Mouse (Mus musculus) myocyte (in vitro differentiated cells): ENCODE data around the gene R3hdm4. TPM values are rescaled to one million over a fixed set of nuclear protein-coding genes. Genes with fewer than 3 reads are reported as not detected.

Experiments
- H3K27me3 ChIP-seq: one replicate; pipeline ENCODE4 v1.6.1; 2011; ENCODE audit not compliant: control insufficient read depth, insufficient read depth, insufficient read length
- H3K36me3 ChIP-seq: one replicate; pipeline ENCODE4 v1.6.1; 2011; ENCODE audit not compliant: control insufficient read depth, insufficient read depth
- H3K4me2 ChIP-seq: one replicate; pipeline ENCODE4 v1.6.1; 2011; ENCODE audit warnings: low read depth, control low read depth
- H3K4me3 ChIP-seq: one replicate; pipeline ENCODE4 v1.5.1; 2011; ENCODE audit warnings: mild to moderate bottlenecking, control low read depth, moderate library complexity
- H3K79me2 ChIP-seq: one replicate; pipeline ENCODE4 v1.6.1; 2011; ENCODE audit not compliant: control insufficient read depth, insufficient read depth
- H3ac ChIP-seq: one replicate; pipeline ENCODE4 v1.6.1; 2011; ENCODE audit not compliant: control insufficient read depth, insufficient read length
- CEBPB ChIP-seq: IDR thresholded peaks from 2 replicates; pipeline ENCODE4 v1.6.1; 2011; ENCODE audit warnings: mild to moderate bottlenecking, moderate library complexity; ENCODE audit not compliant: poor library complexity, insufficient read depth, severe bottlenecking
- E2F4 ChIP-seq: IDR thresholded peaks from one replicate; pipeline ENCODE4 v1.6.1; 2011; ENCODE audit warnings: mild to moderate bottlenecking, control low read depth, moderate library complexity; ENCODE audit not compliant: insufficient read depth
- MAX ChIP-seq: IDR thresholded peaks from one replicate; pipeline ENCODE4 v1.6.1; 2011; ENCODE audit warnings: low read depth, mild to moderate bottlenecking, control low read depth
- MYOD1 ChIP-seq, 3 experiments: IDR thresholded peaks; one replicate each; pipeline ENCODE4 v1.6.1; 2011; ENCODE audit warnings: control low read depth in 2 of 3, low read depth in 2 of 3, mild to moderate bottlenecking in 2 of 3, moderate library complexity in 1 of 3; ENCODE audit not compliant: insufficient read length in 2 of 3, control insufficient read depth in 1 of 3
- MYOG ChIP-seq, 3 experiments: IDR thresholded peaks; one replicate each; pipeline ENCODE4 v1.6.1; 2011; ENCODE audit warnings: control low read depth in 2 of 3, low read depth in 2 of 3, mild to moderate bottlenecking in 2 of 3; ENCODE audit not compliant: insufficient read length in 2 of 3, control insufficient read depth in 1 of 3, insufficient read depth in 1 of 3
- POLR2A ChIP-seq: IDR thresholded peaks from one replicate; pipeline ENCODE4 v1.6.1; 2011; ENCODE audit warnings: low read depth, mild to moderate bottlenecking, control low read depth, moderate library complexity; ENCODE audit not compliant: insufficient read length
- POLR2AphosphoS2 ChIP-seq: IDR thresholded peaks from one replicate; pipeline ENCODE4 v1.6.1; 2011; ENCODE audit warnings: low read depth, control low read depth; ENCODE audit not compliant: insufficient read length
- REST ChIP-seq: IDR thresholded peaks from one replicate; pipeline ENCODE4 v1.6.1; 2011; ENCODE audit warnings: mild to moderate bottlenecking, control low read depth, moderate library complexity; ENCODE audit not compliant: insufficient read depth, insufficient read length
- SRF ChIP-seq: IDR thresholded peaks from one replicate; pipeline ENCODE4 v1.6.1; 2011; ENCODE audit warnings: low read depth; ENCODE audit not compliant: control insufficient read depth, insufficient read length
- TCF12 ChIP-seq: IDR thresholded peaks from one replicate; pipeline ENCODE4 v1.6.1; 2011; ENCODE audit warnings: mild to moderate bottlenecking, control low read depth; ENCODE audit not compliant: poor library complexity, insufficient read depth, severe bottlenecking
- TCF3 ChIP-seq: IDR thresholded peaks from one replicate; pipeline ENCODE4 v1.6.1; 2011; ENCODE audit warnings: low read depth, control low read depth; ENCODE audit not compliant: insufficient read length
- USF1 ChIP-seq: IDR thresholded peaks from one replicate; pipeline ENCODE4 v1.6.1; 2011; ENCODE audit warnings: low read depth, mild to moderate bottlenecking, control low read depth, moderate library complexity
- polyA plus RNA-seq: library from polyadenylated mRNA; unstranded; fragments of >200 nt; fragmentation: generic; extraction: Trizol; gene quantifications from one replicate; pipeline ENCODE4 v1.2.1, GENCODE M21; 2012; ENCODE audit warnings: missing spikeins

R3hdm4 gene
- polyA plus RNA-seq, 1 experiment = 69.0 TPM

GRCm38 (mm10) chr10:79928030-79928694, 7.2 kb upstream of the R3hdm4 start:
- Histone ChIP-seq H3K27me3 (no peaks in the 10 kb centered on the region), H3K79me2 (peaks cover 4% of the 10 kb centered on the region), H3K4me2 (peak overlapping the region; percentile 99), H3ac (peak overlapping the region; percentile 12), H3K36me3 (peaks cover 5% of the 10 kb centered on the region), H3K4me3 (peak overlapping the region; percentile 96)
- no peak for TF ChIP-seq MYOG (IDR thresholded peaks at IDR 0.05; ENCODE audit: control insufficient read depth in 1 of 3, insufficient read depth in 1 of 3, insufficient read length in 2 of 3, low read depth in 2 of 3)

GRCm38 (mm10) chr10:79927324-79928029, 6.5 kb upstream of the R3hdm4 start:
- H3K27me3 ChIP-seq = no peaks in the 10 kb centered on the region
- peak overlapping the region; percentile 96 for H3K4me3 ChIP-seq
- peak overlapping the region; percentile 12 for H3ac ChIP-seq
- H3K36me3 ChIP-seq = peaks cover 5% of the 10 kb centered on the region
- peak overlapping the region; percentile 99 for H3K4me2 ChIP-seq
- H3K79me2 ChIP-seq = peaks cover 4% of the 10 kb centered on the region
- peak in 1 of 3 experiments; percentile 9 for TF ChIP-seq MYOD1 (IDR thresholded peaks at IDR 0.05; ENCODE audit: control insufficient read depth in 1 of 3, insufficient read length in 2 of 3, low read depth in 2 of 3)
- TF ChIP-seq SRF = no peak
- no peak for TF ChIP-seq POLR2AphosphoS2

DNA sequence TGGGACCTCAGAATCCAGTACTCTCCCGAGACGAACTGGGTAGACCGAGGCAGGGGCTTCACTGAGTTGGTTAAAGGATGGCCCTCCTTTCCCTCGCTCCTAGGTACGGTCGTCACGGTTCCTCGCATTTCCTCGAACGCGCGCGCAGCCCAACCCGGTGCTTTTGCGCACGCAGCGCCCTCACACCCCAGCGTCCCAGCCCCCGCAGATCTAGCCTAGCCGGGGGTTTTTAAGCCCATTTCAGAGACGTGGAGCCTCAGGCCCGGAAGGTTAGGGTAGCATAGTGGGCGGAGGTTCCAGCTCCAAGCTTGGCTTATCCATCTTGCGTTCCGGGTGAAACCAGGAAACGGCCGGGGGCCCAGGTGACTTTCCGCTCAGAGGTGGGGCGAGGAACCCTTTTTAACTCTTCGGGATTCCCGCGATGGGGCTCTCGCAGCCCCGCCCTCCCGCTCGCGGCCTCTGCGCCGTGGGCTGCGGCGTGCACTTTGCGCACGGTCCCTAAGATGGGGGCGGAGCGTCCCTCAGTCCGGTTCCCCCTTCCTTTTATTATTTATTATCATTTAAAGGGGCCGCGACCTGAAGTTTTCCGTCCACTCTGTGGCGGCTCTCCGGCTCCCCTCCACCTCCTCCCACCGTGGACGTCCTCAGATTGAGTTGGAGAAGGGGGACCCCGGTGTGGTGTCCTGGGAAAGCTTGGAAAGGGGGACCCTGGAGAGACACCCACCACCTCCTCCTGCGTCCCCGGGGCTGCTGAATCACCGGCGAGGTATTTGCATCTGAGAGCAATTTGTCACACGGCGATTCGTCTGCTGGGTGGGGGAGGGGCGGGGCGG, 5.7 kb upstream of the R3hdm4 start, which contains the start of gene Arid3a:
Gene Arid3a, plus strand, starts transcription at position 553 of the 833 bp plus-strand sequence.
- TF ChIP-seq MYOG (IDR thresholded peaks at IDR 0.05; ENCODE audit: control insufficient read depth in 1 of 3, insufficient read depth in 1 of 3, insufficient read length in 2 of 3, low read depth in 2 of 3) = no peak
- peak; percentile 32 for TF ChIP-seq POLR2A
- TF ChIP-seq E2F4 = peak; percentile 55
- Histone ChIP-seq H3K27me3 (peaks cover 1% of the 10 kb centered on the region), H3K79me2 (peaks cover 4% of the 10 kb centered on the region), H3K36me3 (peaks cover 5% of the 10 kb centered on the region), H3K4me2 (peak within 1 kb of the TSS; percentile 99), H3K4me3 (peak within 1 kb of the TSS; percentile 96), H3ac (peak within 1 kb of the TSS; percentile 12)

DNA sequence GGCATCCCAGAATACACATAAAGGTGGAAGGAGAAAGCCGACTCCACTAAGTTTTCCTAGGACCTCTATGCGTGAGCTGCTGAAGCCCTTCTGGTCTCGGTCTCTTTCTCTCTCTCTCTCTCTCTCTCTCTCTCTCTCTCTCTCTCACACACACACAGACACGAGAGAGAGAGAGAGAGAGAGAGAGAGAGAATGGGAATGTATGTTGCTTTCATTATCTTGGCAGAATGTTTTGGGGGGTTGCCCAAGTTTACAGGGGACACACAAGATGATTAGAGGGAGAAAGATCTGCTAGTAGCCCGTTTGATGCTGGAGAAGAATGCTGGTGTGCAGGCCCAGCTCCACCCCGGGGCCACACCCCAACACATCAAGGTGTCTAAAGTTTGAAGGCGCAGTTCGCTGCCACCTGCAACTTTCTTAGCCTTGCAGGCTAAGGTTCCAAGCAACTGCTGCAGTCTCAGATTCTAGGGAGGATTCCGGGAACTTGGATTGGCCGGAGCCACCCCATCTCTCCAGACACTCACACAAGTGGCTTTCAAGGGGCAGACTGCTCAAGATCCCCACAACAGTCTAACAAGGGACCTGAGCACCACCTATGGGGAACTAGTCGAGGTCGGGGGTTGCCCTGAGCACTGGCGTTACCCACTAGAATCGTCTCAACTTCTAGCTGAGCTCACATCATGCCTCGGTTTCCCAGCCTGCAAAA, 4.9 kb upstream of the R3hdm4 start:
- no peaks in the 10 kb centered on the region for H3K36me3 ChIP-seq
- no peak for TF ChIP-seq POLR2AphosphoS2
- TF ChIP-seq TCF12 = no peak
- no peak for TF ChIP-seq MAX
- no peak for TF ChIP-seq MYOD1 (IDR thresholded peaks at IDR 0.05; ENCODE audit: control insufficient read depth in 1 of 3, insufficient read length in 2 of 3, low read depth in 2 of 3)
- no peak for TF ChIP-seq USF1
- no peak for TF ChIP-seq REST
- TF ChIP-seq SRF = no peak
- TF ChIP-seq CEBPB = no peak
- no peak for TF ChIP-seq MYOG (IDR thresholded peaks at IDR 0.05; ENCODE audit: control insufficient read depth in 1 of 3, insufficient read depth in 1 of 3, insufficient read length in 2 of 3, low read depth in 2 of 3)
- TF ChIP-seq TCF3 = no peak
- no peak for TF ChIP-seq E2F4
- TF ChIP-seq POLR2A = no peak
- H3K4me3 ChIP-seq = peak overlapping the region; percentile 96
- H3ac ChIP-seq = no peak overlapping the region
- H3K27me3 ChIP-seq = peaks cover 9% of the 10 kb centered on the region
- H3K4me2 ChIP-seq = peak overlapping the region; percentile 99
- peaks cover 4% of the 10 kb centered on the region for H3K79me2 ChIP-seq
